Mouse (Mus musculus): ENCODE data around the gene Ache. TPM values are rescaled to one million over a fixed set of nuclear protein-coding genes. Genes with fewer than 3 reads are reported as not detected.

Gene Ache
- total RNA-seq, 2 experiments from 2014 or later = 12.5 to 20.2 TPM

- no peak for DNase-seq (ENCODE audit: low spot score in 2 of 2)
These were observed 7.4 kb downstream of the Ache start for GRCm38 (mm10) chr5:137294744-137295093.

DNA sequence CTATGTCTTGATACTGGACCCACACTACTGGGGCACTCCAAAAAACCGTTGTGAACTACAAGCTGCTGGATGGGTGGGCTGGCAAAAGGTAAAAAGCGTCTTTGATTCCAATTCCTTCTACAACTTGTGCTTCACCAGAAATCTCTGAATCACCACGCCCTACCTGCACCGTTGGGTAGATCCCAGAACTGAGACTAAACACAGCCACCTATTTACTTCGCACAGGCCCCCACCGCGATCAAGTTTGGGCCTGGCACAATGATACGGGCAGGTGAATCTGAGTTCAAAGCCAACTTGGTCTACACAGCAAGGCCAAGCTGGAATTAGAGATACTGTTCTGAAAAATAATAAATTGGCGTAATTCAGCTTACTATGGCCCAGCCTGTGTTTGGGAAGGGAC lies 8.0 kb downstream of the Ache start:
- DNase-seq (ENCODE audit: low spot score in 2 of 2) = no peak

DNA sequence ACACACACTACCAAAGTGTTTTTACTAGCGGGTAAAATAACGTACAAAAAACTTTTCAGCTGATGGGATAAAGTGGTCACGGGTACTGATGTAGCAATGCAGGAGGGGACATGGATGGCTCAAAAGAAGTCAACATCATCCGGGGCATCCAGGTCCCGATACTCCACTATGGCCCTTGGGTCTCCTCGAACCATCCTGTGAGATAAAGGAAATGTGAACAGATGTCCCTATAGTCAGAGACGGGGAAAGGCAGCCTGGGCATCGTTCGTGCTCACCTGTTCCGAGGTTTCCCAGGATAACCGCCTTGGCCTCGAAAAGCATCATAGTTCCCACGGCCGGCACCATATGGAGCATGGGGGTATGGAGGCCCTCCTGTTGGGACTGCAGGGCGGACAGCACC lies 8.4 kb downstream of the Ache start:
- no peak for DNase-seq (ENCODE audit: low spot score in 2 of 2)

GRCm38 (mm10) chr5:137297126-137297525 lies 9.8 kb downstream of the Ache start:
- no peak for DNase-seq (ENCODE audit: low spot score in 2 of 2)

- no peak for DNase-seq (ENCODE audit: low spot score in 2 of 2)
These were observed 11.9 kb downstream of the Ache start for GRCm38 (mm10) chr5:137299240-137299639.

- DNase-seq (ENCODE audit: low spot score in 2 of 2) = no peak
These were observed 13.9 kb downstream of the Ache start for GRCm38 (mm10) chr5:137301253-137301652.

GRCm38 (mm10) chr5:137303609-137304008 lies 16.3 kb downstream of the Ache start:
- no peak for DNase-seq (ENCODE audit: low spot score in 2 of 2)

GRCm38 (mm10) chr5:137304165-137304564 lies 16.8 kb downstream of the Ache start:
- DNase-seq (ENCODE audit: low spot score in 2 of 2) = no peak

GRCm38 (mm10) chr5:137304816-137305215 lies 17.5 kb downstream of the Ache start:
- no peak for DNase-seq (ENCODE audit: low spot score in 2 of 2)

DNA sequence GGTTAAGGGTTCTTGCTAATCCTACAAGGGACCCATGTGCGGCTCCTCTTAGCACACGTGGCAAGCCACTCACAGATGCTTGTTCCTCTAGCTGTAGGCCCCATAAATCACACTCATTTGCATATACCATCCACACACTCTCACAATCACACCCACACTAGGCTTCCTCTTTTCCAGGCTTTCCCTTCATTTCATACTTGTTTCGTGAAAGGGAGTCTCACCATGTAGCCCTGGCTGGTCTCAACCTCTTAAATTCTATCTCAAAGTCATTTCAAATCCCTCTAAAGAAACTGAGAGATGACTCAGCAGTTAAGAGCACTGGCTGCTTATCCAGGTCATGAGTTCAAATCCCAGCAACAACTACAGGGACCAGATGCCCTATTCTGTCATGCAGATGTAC lies 18.5 kb downstream of the Ache start:
- DNase-seq (ENCODE audit: low spot score in 2 of 2) = no peak

GRCm38 (mm10) chr5:137306439-137307005 lies 19.2 kb downstream of the Ache start:
- DNase-seq (ENCODE audit: low spot score in 2 of 2) = no peak

DNA sequence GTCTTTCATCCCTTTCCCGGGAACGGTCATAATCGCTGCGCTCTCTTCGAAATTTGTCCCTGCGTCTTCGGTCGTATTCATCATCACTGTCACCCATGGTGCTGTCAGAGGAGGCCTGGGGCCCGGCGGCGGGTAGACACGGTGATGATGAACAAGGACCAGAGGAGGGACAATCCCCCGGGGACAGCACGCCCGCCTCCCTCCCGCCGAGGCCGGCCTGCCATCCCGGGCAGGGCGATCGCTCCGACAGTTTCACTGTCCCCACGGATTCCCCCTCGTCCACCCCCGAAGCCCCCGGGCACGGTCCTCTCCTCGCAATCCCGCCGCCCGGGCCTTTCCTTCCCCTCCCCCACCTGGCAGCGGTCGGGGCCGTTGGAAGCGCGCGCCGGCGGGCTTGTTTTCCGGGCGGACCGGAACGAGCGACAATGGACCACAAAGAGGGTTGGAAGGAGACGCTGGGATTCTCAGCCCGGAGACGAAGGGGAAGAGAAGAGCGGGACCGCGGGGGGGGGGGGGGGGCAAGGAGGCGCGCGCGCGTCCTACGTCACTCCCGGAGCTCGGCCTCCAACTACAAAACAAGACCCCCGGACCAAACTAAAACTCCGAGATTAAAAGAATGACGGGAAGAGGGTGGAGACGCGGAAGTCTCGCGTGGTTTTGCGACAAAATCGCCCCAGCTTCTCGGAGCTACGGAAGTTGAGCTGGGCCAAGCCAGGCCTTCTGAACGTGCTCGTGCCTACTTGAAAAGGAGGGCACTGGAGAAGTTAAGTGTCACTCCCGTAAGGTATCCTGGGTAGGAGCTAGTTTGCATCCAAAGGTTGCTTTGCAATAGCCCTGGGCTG lies 20.0 kb downstream of the Ache start, which contains the start of gene Srrt:
Gene Srrt (minus strand): TSS at position 604 of the 842 bp plus-strand sequence.
- peak; percentile 68 to 76 for DNase-seq (ENCODE audit: low spot score in 2 of 2)

GRCm38 (mm10) chr5:137308356-137308755 lies 21.0 kb downstream of the Ache start:
- DNase-seq (ENCODE audit: low spot score in 2 of 2) = no peak

DNA sequence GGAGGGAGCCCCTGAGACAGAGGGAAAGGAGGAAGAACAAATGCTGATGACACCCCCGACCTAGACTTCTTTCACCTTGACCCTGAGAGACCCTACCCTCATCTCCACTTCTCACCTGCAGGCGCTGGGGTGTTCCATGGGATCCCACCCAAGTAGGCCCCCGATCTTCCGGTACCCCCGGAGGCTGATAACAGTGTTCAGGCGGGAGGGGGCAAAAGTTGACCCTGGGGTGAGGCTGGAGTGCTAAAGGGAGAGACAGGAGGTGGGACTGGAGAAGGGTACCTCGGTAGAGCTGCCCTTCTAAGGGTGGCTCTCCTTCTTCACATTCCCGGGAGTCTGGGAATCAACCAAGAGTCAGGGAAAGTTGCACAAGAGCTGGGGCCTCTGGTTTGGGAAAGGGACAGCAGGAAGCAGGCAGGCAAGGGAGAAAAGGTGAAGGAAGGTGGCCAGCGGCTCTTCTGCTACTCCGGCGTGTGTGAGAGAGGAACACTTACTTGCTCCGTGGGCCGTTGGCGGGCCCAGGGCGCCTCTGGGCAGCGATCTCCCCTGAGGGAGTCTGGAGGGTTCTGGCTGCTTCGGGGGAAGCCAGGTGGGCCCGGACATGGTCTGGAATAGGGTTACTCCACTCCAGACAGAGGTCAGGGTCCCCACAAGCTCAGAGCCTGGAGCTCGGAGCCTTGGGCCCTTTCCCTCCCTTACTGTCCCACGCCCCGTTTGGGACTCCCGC lies 26.3 kb downstream of the Ache start:
- no peak for DNase-seq (ENCODE audit: low spot score in 2 of 2)

- peak; percentile 73 to 82 for DNase-seq (ENCODE audit: low spot score in 2 of 2)
These were observed 27.1 kb downstream of the Ache start, which contains the start of gene Trip6 for GRCm38 (mm10) chr5:137314193-137315083. TSS of gene Trip6 (minus strand) at chr5:137314404.

GRCm38 (mm10) chr5:137315084-137315903 lies 28.0 kb downstream of the Ache start:
- DNase-seq (ENCODE audit: low spot score in 2 of 2) = no peak

GRCm38 (mm10) chr5:137317361-137317760 lies 30.0 kb downstream of the Ache start:
- no peak for DNase-seq (ENCODE audit: low spot score in 2 of 2)

- DNase-seq (ENCODE audit: low spot score in 2 of 2) = no peak
These were observed 31.3 kb downstream of the Ache start for GRCm38 (mm10) chr5:137318570-137318969.

GRCm38 (mm10) chr5:137320996-137321395 lies 33.7 kb downstream of the Ache start:
- DNase-seq (ENCODE audit: low spot score in 2 of 2) = no peak

- no peak for DNase-seq (ENCODE audit: low spot score in 2 of 2)
These were observed 43.6 kb downstream of the Ache start for GRCm38 (mm10) chr5:137330910-137331309.
